Mouse (Mus musculus) liver, postnatal 0 days (tissue): ENCODE results near the gene Morf4l1. TPM values are rescaled to one million over a fixed set of nuclear protein-coding genes. Genes with fewer than 3 reads are reported as not detected.
"Not testable (repeated sequence)": the region's sequence is repeated elsewhere in the genome, so short reads cannot be mapped to it uniquely, and the experiment has no call there.

Source experiments
- ATAC-seq: fragments of 200-750 bp; cut with Nextera tagmentation; 2 replicates; pipeline ENCODE4 v1.8.0; 2017; ENCODE audit warnings: mild to moderate bottlenecking, moderate library complexity
- DNase-seq: peaks from one replicate; pipeline ENCODE4 v3.0.0-alpha.2; 2016
- H3K27ac ChIP-seq: fragments of 300-500 bp; sonication (generic); 2 replicates; pipeline ENCODE4 v1.5.1; 2014; ENCODE audit warnings: antibody characterized with exemption, moderate library complexity, mild to moderate bottlenecking, low read depth
- H3K27me3 ChIP-seq: fragments of 300-500 bp; sonication (generic); 2 replicates; pipeline ENCODE4 v1.6.1; 2014; ENCODE audit warnings: low read length, control low read depth, mixed read lengths; ENCODE audit not compliant: insufficient read depth
- H3K36me3 ChIP-seq: fragments of 300-500 bp; sonication (generic); replicated peaks from 2 replicates; pipeline ENCODE4 v1.6.1; 2014; ENCODE audit warnings: mild to moderate bottlenecking, control low read depth, low read length, moderate library complexity, mixed read lengths; ENCODE audit not compliant: insufficient read depth
- H3K4me1 ChIP-seq: fragments of 300-500 bp; sonication (generic); 2 replicates; pipeline ENCODE4 v1.6.1; 2014; ENCODE audit warnings: antibody characterized with exemption, mild to moderate bottlenecking, control low read depth; ENCODE audit not compliant: insufficient read depth
- H3K4me2 ChIP-seq: fragments of 300-500 bp; sonication (generic); 2 replicates; pipeline ENCODE4 v1.6.1; 2014; ENCODE audit warnings: low read depth, mild to moderate bottlenecking, low read length, moderate library complexity, mixed read lengths
- H3K4me3 ChIP-seq: fragments of 300-500 bp; sonication (generic); 2 replicates; pipeline ENCODE4 v1.5.1; 2014; ENCODE audit warnings: low read depth, low read length
- H3K9ac ChIP-seq: fragments of 300-500 bp; sonication (generic); replicated peaks from 2 replicates; pipeline ENCODE4 v1.6.1; 2014; ENCODE audit warnings: mild to moderate bottlenecking, moderate library complexity
- H3K9me3 ChIP-seq: fragments of 300-500 bp; sonication (generic); 2 replicates; pipeline ENCODE4 v1.6.1; 2016; ENCODE audit warnings: mild to moderate bottlenecking, control low read depth, low read length, mixed read lengths
- CTCF ChIP-seq: sonication (generic); IDR thresholded peaks from 2 replicates; pipeline ENCODE4 v1.5.1; 2016; ENCODE audit warnings: antibody characterized with exemption, low read depth
- EP300 ChIP-seq: IDR thresholded peaks from 2 replicates; pipeline ENCODE4 v1.6.1; 2016; ENCODE audit warnings: antibody characterized with exemption, low read depth, mild to moderate bottlenecking
- WGBS: fragments of 180-500 bp; shearing (Covaris S2); extraction: QIAGEN DNeasy Blood & Tissue Kit; methylation state at CpG from one replicate; pipeline ENCODE4 v1.1.7; 2014; ENCODE audit not compliant: insufficient replicate concordance; 5-methylcytosine and 5-hydroxymethylcytosine counted together
- polyA plus RNA-seq: library from polyadenylated mRNA; unstranded; fragments of >200 nt; fragmentation: Nextera tagmentation; extraction: Ambion mirVana; gene quantifications from 2 replicates; pipeline ENCODE4 v1.2.1, GENCODE M21; 2015

Morf4l1 gene
- polyA plus RNA-seq, 1 experiment from 2014 or later: 135 TPM

- WGBS: 34% methylated on average over 5 of the region's 5 CpGs
- H3K27ac ChIP-seq: no peak overlapping the region
- no peak for ATAC-seq
Observed at GRCm38 (mm10) chr9:90047937-90048627, 66.5 kb downstream of the Morf4l1 start.

GRCm38 (mm10) chr9:90045191-90045590 is 69.4 kb downstream of the Morf4l1 start:
- Histone ChIP-seq H3K27ac (no peak overlapping the region), H3K4me3 (no peak overlapping the region), H3K9ac (no peak overlapping the region), H3K4me1 (no peaks in the 10 kb centered on the region), H3K27me3 (no peaks in the 10 kb centered on the region), H3K9me3 (no peaks in the 10 kb centered on the region), H3K4me2 (no peak overlapping the region), H3K36me3 (no peaks in the 10 kb centered on the region)
- 71% methylated on average over 7 of the region's 7 CpGs for WGBS
- ATAC-seq (peak; percentile 47), DNase-seq (no peak)
- TF ChIP-seq EP300: no peak
- no peak for TF ChIP-seq CTCF

More at GRCm38 (mm10) chr9:90047937-90048627, 66.5 kb downstream of the Morf4l1 start:
- Histone ChIP-seq H3K9me3 (no peaks in the 10 kb centered on the region), H3K36me3 (no peaks in the 10 kb centered on the region), H3K9ac (no peak overlapping the region), H3K27me3 (no peaks in the 10 kb centered on the region), H3K4me3 (no peak overlapping the region), H3K4me1 (no peaks in the 10 kb centered on the region), H3K4me2 (no peak overlapping the region)
- no peak for DNase-seq
- no peak for TF ChIP-seq EP300
- no peak for TF ChIP-seq CTCF

- not testable (repeated sequence) for DNase-seq, H3K9ac ChIP-seq, H3K27ac ChIP-seq, H3K36me3 ChIP-seq, H3K4me3 ChIP-seq, H3K4me2 ChIP-seq, H3K4me1 ChIP-seq, H3K9me3 ChIP-seq, H3K27me3 ChIP-seq
- peak; percentile 83 for ATAC-seq
- 68% methylated on average over 8 of the region's 8 CpGs for WGBS
Observed at GRCm38 (mm10) chr9:90042906-90043305, 71.7 kb downstream of the Morf4l1 start.

Other genes with a start within 250 kb of the Morf4l1 start
- 0.05 TPM in 1 of 2 replicates, not detected in the other for gene Rasgrf1, start 204.9 kb downstream of the Morf4l1 start, polyA plus RNA-seq
- gene Ctsh, start 60.6 kb downstream of the Morf4l1 start, polyA plus RNA-seq: 328 and 355 TPM in 2 replicates
- gene Adamts7, start 48.3 kb upstream of the Morf4l1 start, polyA plus RNA-seq: 1.6 and 2.0 TPM in 2 replicates
- gene Tbc1d2b, start 156.0 kb upstream of the Morf4l1 start, polyA plus RNA-seq: 5.1 and 6.2 TPM in 2 replicates